Mouse (Mus musculus): ENCODE measurements around the gene Mdm4. TPM values are rescaled to one million over a fixed set of nuclear protein-coding genes. Genes with fewer than 3 reads are reported as not detected.

Gene Mdm4
- polyA plus RNA-seq, 1 experiment from 2014 or later, result 48.0 TPM

DNA sequence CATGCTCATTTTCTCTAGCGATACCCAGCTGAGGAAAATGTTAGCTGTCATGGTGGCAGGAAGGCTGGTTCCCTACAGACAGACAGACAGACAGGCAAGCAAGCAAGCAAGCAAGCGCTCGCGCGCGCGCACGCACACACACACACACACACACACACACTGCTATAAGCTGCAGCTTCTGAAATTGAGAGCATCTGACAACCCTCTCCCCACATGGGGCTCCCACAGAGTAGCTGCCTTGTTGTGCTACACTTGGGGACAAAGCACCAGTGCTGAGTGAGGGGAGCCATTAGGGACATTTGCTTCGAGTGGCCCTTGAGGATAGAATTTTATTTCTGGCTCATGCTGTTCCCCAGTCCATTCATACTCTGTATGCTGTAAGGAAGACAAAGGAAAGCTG is 108.1 kb downstream of the Mdm4 start:
- Histone ChIP-seq H3K4me3 (no peak overlapping the region), H3K4me1 (replicated peaks) (peaks cover 51% of the 10 kb centered on the region), H3K27me3 (no peaks in the 10 kb centered on the region), H3K4me2 (no peak overlapping the region), H3K36me3 (no peaks in the 10 kb centered on the region), H3K9me3 (no peaks in the 10 kb centered on the region), H3K27ac (peak overlapping the region; percentile 86), H3K9ac (peak overlapping the region; percentile 35; the same call in 1 of the 2 replicates)
- ATAC-seq (ENCODE audit: low FRiP score), result no peak
- WGBS, result 65% methylated on average over 9 of the region's 9 CpGs

GRCm38 (mm10) chr1:132921071-132921470 is 109.3 kb downstream of the Mdm4 start:
- WGBS, result 3% methylated on average over 13 of the region's 13 CpGs
- peaks cover 61% of the 10 kb centered on the region for H3K4me1 ChIP-seq (replicated peaks)
- peak overlapping the region; percentile 11; the same call in 1 of the 2 replicates for H3K9ac ChIP-seq

GRCm38 (mm10) chr1:132919258-132919657 is 111.1 kb downstream of the Mdm4 start:
- no peaks in the 10 kb centered on the region for H3K36me3 ChIP-seq
- H3K9me3 ChIP-seq, result no peaks in the 10 kb centered on the region
- H3K9ac ChIP-seq, result no peak overlapping the region
- H3K4me1 ChIP-seq (replicated peaks), result peaks cover 66% of the 10 kb centered on the region
- H3K4me2 ChIP-seq, result no peak overlapping the region
- H3K4me3 ChIP-seq, result no peak overlapping the region
- no peaks in the 10 kb centered on the region for H3K27me3 ChIP-seq
- H3K27ac ChIP-seq, result 0 out of 2 replicates have a peak overlapping the region, but pooled peaks have one; percentile 83
- ATAC-seq (ENCODE audit: low FRiP score), result no peak
- WGBS, result 72% methylated on average over 8 of the region's 8 CpGs

More at GRCm38 (mm10) chr1:132921071-132921470, 109.3 kb downstream of the Mdm4 start:
- Histone ChIP-seq H3K9me3 (no peaks in the 10 kb centered on the region), H3K36me3 (no peaks in the 10 kb centered on the region), H3K4me3 (no peak overlapping the region), H3K27me3 (no peaks in the 10 kb centered on the region), H3K4me2 (peak overlapping the region; percentile 18), H3K27ac (peak overlapping the region; percentile 86)
- ATAC-seq (ENCODE audit: low FRiP score), result peak; percentile 40; the same call in 1 of the 2 replicates

DNA sequence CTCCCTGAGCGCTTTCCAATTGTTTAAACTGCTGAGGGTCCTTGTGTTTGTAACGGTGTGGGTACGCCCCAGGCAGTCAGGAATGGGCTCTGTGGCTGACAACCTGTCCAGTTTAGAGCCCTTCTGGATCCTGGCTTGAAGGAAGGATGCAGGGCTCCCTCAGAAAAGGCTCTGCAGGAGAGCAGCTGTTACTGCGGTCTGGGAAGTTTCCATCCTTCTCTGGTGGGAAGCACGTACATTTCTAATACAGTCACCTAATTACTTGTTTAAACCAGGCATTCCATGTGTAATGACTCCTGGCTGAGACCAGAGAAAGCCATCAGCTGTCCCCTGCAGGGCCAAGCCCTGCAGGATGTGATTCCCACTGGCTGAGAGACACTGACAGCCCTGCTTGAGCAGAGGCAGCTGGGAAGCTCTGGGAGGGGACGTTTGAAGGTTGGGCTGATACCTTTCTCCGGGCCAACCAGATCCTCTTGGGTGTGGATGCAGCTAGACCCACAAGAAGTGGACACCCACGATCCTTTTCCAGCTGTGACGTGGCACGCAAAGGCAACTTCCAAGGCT is 112.2 kb downstream of the Mdm4 start:
- Histone ChIP-seq H3K9ac (0 out of 2 replicates have a peak overlapping the region, but pooled peaks have one; percentile 29), H3K4me1 (replicated peaks) (peaks cover 68% of the 10 kb centered on the region), H3K27ac (peak overlapping the region; percentile 83), H3K27me3 (no peaks in the 10 kb centered on the region), H3K36me3 (no peaks in the 10 kb centered on the region), H3K4me2 (no peak overlapping the region), H3K9me3 (no peaks in the 10 kb centered on the region), H3K4me3 (no peak overlapping the region)
- peak; percentile 25; the same call in 1 of the 2 replicates for ATAC-seq (ENCODE audit: low FRiP score)
- WGBS, result 18% methylated on average over 10 of the region's 10 CpGs

DNA sequence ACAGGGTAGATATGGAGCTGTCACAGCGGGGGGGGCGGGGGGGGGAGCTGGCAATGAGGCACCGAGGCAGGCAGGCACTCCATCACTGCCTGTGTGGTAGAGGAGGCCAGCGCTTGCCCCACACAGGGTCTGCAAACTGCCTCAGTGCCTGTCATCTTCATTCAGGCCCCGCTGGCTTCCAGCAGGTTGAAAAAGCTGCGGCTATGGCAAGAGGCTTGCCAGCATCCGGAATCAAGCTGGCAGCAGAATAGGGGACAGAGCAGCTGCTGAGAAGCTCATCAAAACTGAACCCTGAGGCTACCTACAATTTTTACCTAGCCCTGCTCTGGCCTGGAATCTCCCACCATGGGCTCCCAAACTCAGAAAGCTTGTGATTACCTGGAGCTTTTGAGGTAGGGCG is 112.8 kb downstream of the Mdm4 start:
- ATAC-seq (ENCODE audit: low FRiP score), result no peak
- Histone ChIP-seq H3K36me3 (no peaks in the 10 kb centered on the region), H3K9me3 (no peaks in the 10 kb centered on the region), H3K27ac (peak overlapping the region; percentile 83), H3K4me3 (no peak overlapping the region), H3K4me2 (no peak overlapping the region), H3K27me3 (no peaks in the 10 kb centered on the region), H3K9ac (peak overlapping the region; percentile 49), H3K4me1 (replicated peaks) (peaks cover 70% of the 10 kb centered on the region)
- 10% methylated on average over 8 of the region's 8 CpGs for WGBS

DNA sequence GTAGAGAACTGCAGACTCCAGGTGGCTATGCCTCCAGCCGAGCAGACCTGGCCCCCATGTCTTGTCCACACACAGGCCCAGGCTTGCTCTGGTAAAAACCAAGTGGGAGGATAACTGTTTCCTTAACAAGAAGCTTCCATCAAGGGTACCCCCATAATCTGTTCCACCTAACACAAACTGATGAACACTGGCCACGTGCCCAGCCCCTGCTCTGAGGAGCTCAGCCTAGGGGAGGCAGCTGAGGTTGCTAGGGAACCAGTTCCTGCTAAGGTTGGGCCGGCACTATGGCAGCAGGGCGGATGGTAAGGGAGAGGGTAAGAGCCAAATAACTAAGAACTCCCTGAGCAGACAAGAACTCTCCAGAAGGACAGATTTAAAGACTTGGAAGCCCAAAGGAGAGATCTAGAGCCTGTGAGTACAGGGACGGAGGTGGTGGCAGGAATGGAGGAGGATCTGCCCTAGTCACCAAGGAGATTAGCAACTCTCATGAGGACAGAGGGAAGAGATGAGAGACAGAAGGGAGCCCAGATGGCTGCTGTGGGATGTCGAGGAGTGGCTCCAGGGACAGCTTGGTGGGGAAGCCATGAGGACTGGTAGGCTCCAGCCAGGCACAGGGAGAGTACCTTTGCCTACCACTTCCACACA is 114.4 kb downstream of the Mdm4 start:
- peaks cover 65% of the 10 kb centered on the region for H3K4me1 ChIP-seq (replicated peaks)
- WGBS, result 41% methylated on average over 6 of the region's 6 CpGs
- 0 out of 2 replicates have a peak, but pooled peaks have one; percentile 5 for ATAC-seq (ENCODE audit: low FRiP score)

DNA sequence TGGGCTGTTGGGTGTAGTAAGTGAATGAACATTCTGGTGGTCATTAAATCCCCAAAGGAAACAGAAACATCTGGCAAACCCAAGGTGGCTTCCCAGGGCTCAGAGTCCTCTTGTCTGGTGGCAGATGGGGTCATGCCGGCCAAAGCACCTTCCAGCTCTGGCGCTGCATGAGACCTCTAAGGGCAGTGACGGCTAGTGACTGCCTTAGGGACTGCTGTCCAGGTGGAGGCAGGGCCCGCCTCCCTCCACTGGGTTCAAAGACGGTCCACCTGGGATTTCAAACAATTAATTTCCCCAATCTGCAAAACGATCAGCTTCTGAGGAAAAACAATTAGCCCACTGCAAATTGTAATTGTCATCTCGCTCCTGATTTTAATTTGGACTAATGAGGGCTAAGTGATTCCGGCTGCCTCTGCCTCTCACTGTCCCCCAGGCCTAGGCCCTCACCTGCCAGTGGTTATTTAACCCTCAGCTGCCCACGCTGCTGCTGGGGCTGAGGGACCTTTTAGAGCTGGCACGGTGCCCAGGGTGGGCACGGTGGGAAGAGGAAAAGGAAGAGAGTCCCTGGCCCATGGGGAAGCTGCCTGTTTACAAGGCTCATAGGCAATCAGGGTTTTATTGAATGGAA is 119.8 kb downstream of the Mdm4 start:
- ATAC-seq (ENCODE audit: low FRiP score), result peak; percentile 50; the same call in 1 of the 2 replicates
- no peak overlapping the region for H3K4me3 ChIP-seq
- H3K27ac ChIP-seq, result peak overlapping the region; percentile 81
- WGBS, result 34% methylated on average over 11 of the region's 11 CpGs
- no peaks in the 10 kb centered on the region for H3K36me3 ChIP-seq
- 0 out of 2 replicates have a peak overlapping the region, but pooled peaks have one; percentile 17 for H3K4me2 ChIP-seq
- H3K9me3 ChIP-seq, result no peaks in the 10 kb centered on the region
- H3K9ac ChIP-seq, result no peak overlapping the region
- peaks cover 35% of the 10 kb centered on the region for H3K4me1 ChIP-seq (replicated peaks)
- H3K27me3 ChIP-seq, result no peaks in the 10 kb centered on the region

More for the DNA sequence above, 114.4 kb downstream of the Mdm4 start:
- Histone ChIP-seq H3K27ac (peak overlapping the region; percentile 9), H3K27me3 (no peaks in the 10 kb centered on the region), H3K9me3 (no peaks in the 10 kb centered on the region), H3K4me3 (no peak overlapping the region), H3K36me3 (no peaks in the 10 kb centered on the region), H3K9ac (no peak overlapping the region), H3K4me2 (no peak overlapping the region)

GRCm38 (mm10) chr1:132909951-132910350 is 120.4 kb downstream of the Mdm4 start:
- Histone ChIP-seq H3K27me3 (no peaks in the 10 kb centered on the region), H3K27ac (peak overlapping the region; percentile 81), H3K9me3 (no peaks in the 10 kb centered on the region), H3K36me3 (no peaks in the 10 kb centered on the region), H3K4me2 (no peak overlapping the region), H3K4me1 (replicated peaks) (peaks cover 35% of the 10 kb centered on the region), H3K4me3 (no peak overlapping the region), H3K9ac (no peak overlapping the region)
- WGBS, result 85% methylated on average over 1 of the region's 1 CpGs
- peak; percentile 2; the same call in 1 of the 2 replicates for ATAC-seq (ENCODE audit: low FRiP score)

Small RNA genes lying within 50 kb of the gene (microRNA-seq; reads per million reads assigned to microRNA genes)
- gene Gm44300, result not detected

Other genes with a start within 250 kb of the Mdm4 start
- 27.2 and 28.5 TPM in 2 replicates for gene Lrrn2, start 150.3 kb downstream of the Mdm4 start, polyA plus RNA-seq (2015; fragmentation: Nextera tagmentation; extraction: Ambion mirVana)
- 14.6 and 15.3 TPM in 2 replicates for gene Pik3c2b, start 15.1 kb upstream of the Mdm4 start, polyA plus RNA-seq (2015; fragmentation: Nextera tagmentation; extraction: Ambion mirVana)
- gene Ppp1r15b, start 100.6 kb upstream of the Mdm4 start, polyA plus RNA-seq (2015; fragmentation: Nextera tagmentation; extraction: Ambion mirVana), result 29.2 TPM in 2 replicates
- gene Plekha6, start 133.6 kb upstream of the Mdm4 start, polyA plus RNA-seq (2015; fragmentation: Nextera tagmentation; extraction: Ambion mirVana), result 20.4 and 20.7 TPM in 2 replicates

Data from hindbrain, embryonic 13.5 days (tissue).